Mouse (Mus musculus) heart, adult 10 weeks (tissue): Measurements from ENCODE around the gene Gm7347. TPM values are rescaled to one million over a fixed set of nuclear protein-coding genes. Genes with fewer than 3 reads are reported as not detected.

Experiments used
- polyA plus RNA-seq: library from polyadenylated mRNA; stranded (reverse); fragments of 350-450 nt; fragmentation: Illumina TruSeq; extraction: RNeasy Lipid Tissue Mini Kit (QIAGEN cat#74804); gene quantifications from one replicate; pipeline ENCODE4 v1.2.3, GENCODE M21; 2014; ENCODE audit warnings: low read depth, low replicate concordance

Gene Gm7347
- polyA plus RNA-seq = not detected

GRCm38 (mm10) chr5:26058481-26058880 lies at the start of gene Gm7347:
Gene Gm7347, minus strand, starts transcription at chr5:26058581.

GRCm38 (mm10) chr5:26105262-26105661 lies 46.9 kb upstream of the Gm7347 start, which contains the start of gene 5031410I06Rik:
Gene 5031410I06Rik, minus strand, starts transcription at chr5:26105362.

GRCm38 (mm10) chr5:26089191-26089590 lies 30.8 kb upstream of the Gm7347 start, which contains the start of gene Gm10471:
Gene Gm10471, minus strand, starts transcription at chr5:26089291.

GRCm38 (mm10) chr5:26039458-26039857 lies 18.9 kb downstream of the Gm7347 start, which contains the start of gene Speer4a:
Gene Speer4a, minus strand, starts transcription at chr5:26039558.

GRCm38 (mm10) chr5:26022816-26023215 lies 35.6 kb downstream of the Gm7347 start, which contains the start of gene Gm5862:
Gene Gm5862, minus strand, starts transcription at chr5:26022916.

GRCm38 (mm10) chr5:26004698-26005097 lies 53.7 kb downstream of the Gm7347 start, which contains the start of gene Gm1979:
Gene Gm1979, minus strand, starts transcription at chr5:26004798.

Other genes with a start within 250 kb of the Gm7347 start
- gene Gm21663, start 116.2 kb downstream of the Gm7347 start, polyA plus RNA-seq = not detected
- gene Gm21671, start 104.2 kb downstream of the Gm7347 start, polyA plus RNA-seq = not detected
- not detected for gene Gm21680, start 85.9 kb downstream of the Gm7347 start, polyA plus RNA-seq
- not detected for gene Gm21698, start 69.9 kb downstream of the Gm7347 start, polyA plus RNA-seq
- gene Gm1979, start 53.8 kb downstream of the Gm7347 start, polyA plus RNA-seq = not detected
- gene Gm5862, start 35.7 kb downstream of the Gm7347 start, polyA plus RNA-seq = not detected
- gene Speer4a, start 19.0 kb downstream of the Gm7347 start, polyA plus RNA-seq = not detected
- not detected for gene Gm10471, start 30.7 kb upstream of the Gm7347 start, polyA plus RNA-seq
- gene 5031410I06Rik, start 46.8 kb upstream of the Gm7347 start, polyA plus RNA-seq = not detected
- not detected for gene Gm10220, start 62.8 kb upstream of the Gm7347 start, polyA plus RNA-seq
- not detected for gene Gm7361, start 199.1 kb upstream of the Gm7347 start, polyA plus RNA-seq